Comparison of ENCODE assay signal across 28 mouse cellular contexts in genomic region chr1:191883654-191884053, GRCm38 (mm10). TPM values are rescaled to one million over a fixed set of nuclear protein-coding genes. Genes with fewer than 3 reads are reported as not detected.
A peak's percentile ranks its signal among the peaks of the same experiment; 100 is the strongest.
DNase-seq lines count a peak whose midpoint lies in the region; ATAC-seq and TF ChIP-seq lines count a peak whose summit lies in the region.
"Had no signal": no experiment of that assay in that cellular context is flagged by ENCODE, and none has a peak within 500 bp of the region (broad histone marks: within the 10 kb centered on the region; RNA-seq: fewer than 3 reads in every experiment).

No protein-coding gene starts in this region.

- no peak for TF ChIP-seq EP300 in stomach, postnatal 0 days (optimal IDR thresholded peaks at IDR 0.05)

- no peak overlapping the region for H3K9ac ChIP-seq in heart, embryonic 15.5 days
- H3K9ac ChIP-seq in liver, embryonic 15.5 days, result no peak overlapping the region
- no peak overlapping the region for H3K9ac ChIP-seq in stomach, postnatal 0 days (ENCODE audit: low read length)
- no peak overlapping the region for H3K9ac ChIP-seq in kidney, embryonic 15.5 days
- H3K9ac ChIP-seq: embryonic facial prominence, embryonic 12.5 days; hindbrain, embryonic 14.5 days; limb, embryonic 15.5 days; midbrain, embryonic 12.5 days; neural tube, embryonic 12.5 days had no signal

- DNase-seq in heart, adult 18-20 months, result no peak
- peak; percentile 35 for DNase-seq in lung, postnatal 36 days
- DNase-seq in lung, postnatal 4 days, result no peak
- no peak for DNase-seq in stomach, postnatal 0 days (ENCODE audit: low spot score)
- no peak for DNase-seq in testis, postnatal 10 days (ENCODE audit: low spot score)
- DNase-seq: adrenal gland, adult 2 months; adrenal gland, postnatal 36 days; cerebellum, adult 18-20 months; cerebellum, postnatal 10 days; gastrocnemius, postnatal 14 days; heart, postnatal 36 days; kidney, adult 18-20 months; layer of hippocampus, postnatal 36 days; right cerebral cortex, adult 18-20 months; spleen, adult 18-20 months had no signal

- peak overlapping the region; percentile 16; the same call in 1 of the 2 replicates for H3K27ac ChIP-seq in heart, embryonic 15.5 days
- peak overlapping the region; percentile 26; the same call in 1 of the 2 replicates for H3K27ac ChIP-seq in liver, embryonic 15.5 days (replicated peaks)
- no peak overlapping the region for H3K27ac ChIP-seq in stomach, postnatal 0 days (replicated peaks)
- no peak overlapping the region for H3K27ac ChIP-seq in kidney, embryonic 15.5 days
- H3K27ac ChIP-seq: embryonic facial prominence, embryonic 12.5 days; hindbrain, embryonic 14.5 days; kidney, postnatal 0 days; limb, embryonic 10.5 days; limb, embryonic 15.5 days; midbrain, embryonic 12.5 days; neural tube, embryonic 12.5 days had no signal

- TF ChIP-seq CTCF in stomach, postnatal 0 days (IDR thresholded peaks at IDR 0.05; ENCODE audit: low read depth), result no peak

- H3K9me3 ChIP-seq in heart, embryonic 15.5 days (replicated peaks), result no peaks in the 10 kb centered on the region
- H3K9me3 ChIP-seq in liver, embryonic 15.5 days (replicated peaks), result no peaks in the 10 kb centered on the region
- no peaks in the 10 kb centered on the region for H3K9me3 ChIP-seq in stomach, postnatal 0 days (ENCODE audit: control insufficient read depth, low read length)
- no peaks in the 10 kb centered on the region for H3K9me3 ChIP-seq in kidney, embryonic 15.5 days (replicated peaks)
- H3K9me3 ChIP-seq: embryonic facial prominence, embryonic 12.5 days; limb, embryonic 10.5 days; limb, embryonic 15.5 days; midbrain, embryonic 12.5 days; neural tube, embryonic 12.5 days had no signal

- no peak for ATAC-seq in heart, embryonic 15.5 days (replicated peaks; ENCODE audit: insufficient number of reproducible peaks, insufficient read depth, low FRiP score, low read depth)
- no peak for ATAC-seq in liver, embryonic 15.5 days (ENCODE audit: insufficient read depth)
- peak; percentile 40 for ATAC-seq in stomach, postnatal 0 days (ENCODE audit: low FRiP score, low TSS enrichment)
- no peak for ATAC-seq in kidney, embryonic 15.5 days (replicated peaks; ENCODE audit: low FRiP score)
- ATAC-seq: activated CD4-positive, CD25-positive, alpha-beta regulatory T cell, adult 4 months; forebrain, embryonic 14.5 days had no signal

- WGBS in heart, embryonic 15.5 days, result 43% methylated on average over 5 of the region's 5 CpGs
- 24% methylated on average over 5 of the region's 5 CpGs for WGBS in liver, embryonic 15.5 days (ENCODE audit: insufficient replicate concordance)
- 41% methylated on average over 5 of the region's 5 CpGs for WGBS in stomach, postnatal 0 days
- 71% methylated on average over 5 of the region's 5 CpGs for WGBS in kidney, embryonic 15.5 days

- no peak overlapping the region for H3K4me2 ChIP-seq in heart, embryonic 15.5 days
- no peak overlapping the region for H3K4me2 ChIP-seq in liver, embryonic 15.5 days
- no peak overlapping the region for H3K4me2 ChIP-seq in stomach, postnatal 0 days (replicated peaks; ENCODE audit: low read depth)
- no peak overlapping the region for H3K4me2 ChIP-seq in kidney, embryonic 15.5 days
- H3K4me2 ChIP-seq: embryonic facial prominence, embryonic 12.5 days; hindbrain, embryonic 14.5 days; limb, embryonic 15.5 days; midbrain, embryonic 12.5 days; neural tube, embryonic 12.5 days had no signal

- no peaks in the 10 kb centered on the region; the same call in 1 of the 2 replicates for H3K27me3 ChIP-seq in heart, embryonic 15.5 days
- peaks cover 5% of the 10 kb centered on the region; the same call in 1 of the 2 replicates for H3K27me3 ChIP-seq in liver, embryonic 15.5 days
- no peaks in the 10 kb centered on the region for H3K27me3 ChIP-seq in stomach, postnatal 0 days (ENCODE audit: control insufficient read depth, insufficient read depth, low read length)
- no peaks in the 10 kb centered on the region for H3K27me3 ChIP-seq in kidney, embryonic 15.5 days
- H3K27me3 ChIP-seq: embryonic facial prominence, embryonic 12.5 days; limb, embryonic 15.5 days; midbrain, embryonic 12.5 days; neural tube, embryonic 12.5 days had no signal

- peaks cover 29% of the 10 kb centered on the region for H3K4me1 ChIP-seq in heart, embryonic 15.5 days (replicated peaks)
- peaks cover 54% of the 10 kb centered on the region for H3K4me1 ChIP-seq in liver, embryonic 15.5 days (replicated peaks)
- H3K4me1 ChIP-seq in stomach, postnatal 0 days (replicated peaks; ENCODE audit: control insufficient read depth, insufficient read depth), result no peaks in the 10 kb centered on the region
- 0 out of 2 replicates have a peak, but pooled peaks cover 2% of the 10 kb centered on the region for H3K4me1 ChIP-seq in kidney, embryonic 15.5 days
- H3K4me1 ChIP-seq: embryonic facial prominence, embryonic 12.5 days; limb, embryonic 10.5 days; midbrain, embryonic 12.5 days; neural tube, embryonic 12.5 days had no signal

- H3K36me3 ChIP-seq in heart, embryonic 15.5 days, result no peaks in the 10 kb centered on the region
- no peaks in the 10 kb centered on the region for H3K36me3 ChIP-seq in liver, embryonic 15.5 days (replicated peaks)
- no peaks in the 10 kb centered on the region for H3K36me3 ChIP-seq in stomach, postnatal 0 days (ENCODE audit: control insufficient read depth, insufficient read depth, low read length)
- no peaks in the 10 kb centered on the region for H3K36me3 ChIP-seq in kidney, embryonic 15.5 days
- H3K36me3 ChIP-seq: embryonic facial prominence, embryonic 12.5 days; limb, embryonic 10.5 days; limb, embryonic 15.5 days; midbrain, embryonic 12.5 days; neural tube, embryonic 12.5 days had no signal

- H3K4me3 ChIP-seq in heart, embryonic 15.5 days, result no peak overlapping the region
- no peak overlapping the region for H3K4me3 ChIP-seq in liver, embryonic 15.5 days (replicated peaks)
- H3K4me3 ChIP-seq in stomach, postnatal 0 days (ENCODE audit: low read depth, low read length), result no peak overlapping the region
- H3K4me3 ChIP-seq in kidney, embryonic 15.5 days (replicated peaks), result no peak overlapping the region
- H3K4me3 ChIP-seq: embryonic facial prominence, embryonic 12.5 days; limb, embryonic 10.5 days; limb, embryonic 15.5 days; midbrain, embryonic 12.5 days; myocyte; neural tube, embryonic 12.5 days had no signal

RNA-seq across cellular contexts. Expression of gene Slc30a1, which starts 22.9 kb away (rescaled TPM):
- polyA plus RNA-seq in heart, embryonic 15.5 days (2015; fragmentation: Nextera tagmentation; extraction: Ambion mirVana), result 2.5 and 2.6 TPM in 2 replicates
- total RNA-seq in heart, adult 18-20 months (2021), result 10 to 100 TPM; 16.4 to 19.5 TPM
- 3.6 and 4.2 TPM in 2 replicates for polyA plus RNA-seq in liver, embryonic 15.5 days (2015; fragmentation: Nextera tagmentation; extraction: Ambion mirVana)
- 5.4 and 5.5 TPM in 2 replicates for polyA plus RNA-seq in stomach, postnatal 0 days (2015; fragmentation: Nextera tagmentation; extraction: Ambion mirVana)
- polyA plus RNA-seq in kidney, embryonic 15.5 days (2015; fragmentation: Nextera tagmentation; extraction: Ambion mirVana), result 2.6 and 3.5 TPM in 2 replicates

Comparison
In these comparisons a context has a peak if more than half of its experiments do, and no peak if none do; other contexts are left out.
1. H3K27ac ChIP-seq: peak in heart, embryonic 15.5 days (single experiment) and liver, embryonic 15.5 days (single experiment); none in stomach, postnatal 0 days (single experiment) and kidney, embryonic 15.5 days (single experiment).